Mouse (Mus musculus) right cerebral cortex, postnatal 36 days (tissue): Measurements from ENCODE around the gene Tmem52b.
"Not testable (repeated sequence)": the region's sequence is repeated elsewhere in the genome, so short reads cannot be mapped to it uniquely, and the experiment has no call there.

ENCODE experiments used
- DNase-seq, 2 experiments: peaks; one replicate each; pipeline ENCODE4 v3.0.0; 2022; ENCODE audit warnings: low spot score in 2 of 2, mixed read lengths in 1 of 2

Tmem52b gene

GRCm38 (mm10) chr6:129512367-129512766 lies at the start of gene Tmem52b:
TSS of gene Tmem52b (plus strand) at chr6:129512555.
- no peak for DNase-seq

GRCm38 (mm10) chr6:129471386-129471785 lies 41.0 kb upstream of the Tmem52b start:
- DNase-seq = no peak

- DNase-seq = no peak
These were observed 39.7 kb upstream of the Tmem52b start for GRCm38 (mm10) chr6:129472627-129473026.

- DNase-seq = no peak
These were observed 35.8 kb upstream of the Tmem52b start for GRCm38 (mm10) chr6:129476404-129477126.

DNA sequence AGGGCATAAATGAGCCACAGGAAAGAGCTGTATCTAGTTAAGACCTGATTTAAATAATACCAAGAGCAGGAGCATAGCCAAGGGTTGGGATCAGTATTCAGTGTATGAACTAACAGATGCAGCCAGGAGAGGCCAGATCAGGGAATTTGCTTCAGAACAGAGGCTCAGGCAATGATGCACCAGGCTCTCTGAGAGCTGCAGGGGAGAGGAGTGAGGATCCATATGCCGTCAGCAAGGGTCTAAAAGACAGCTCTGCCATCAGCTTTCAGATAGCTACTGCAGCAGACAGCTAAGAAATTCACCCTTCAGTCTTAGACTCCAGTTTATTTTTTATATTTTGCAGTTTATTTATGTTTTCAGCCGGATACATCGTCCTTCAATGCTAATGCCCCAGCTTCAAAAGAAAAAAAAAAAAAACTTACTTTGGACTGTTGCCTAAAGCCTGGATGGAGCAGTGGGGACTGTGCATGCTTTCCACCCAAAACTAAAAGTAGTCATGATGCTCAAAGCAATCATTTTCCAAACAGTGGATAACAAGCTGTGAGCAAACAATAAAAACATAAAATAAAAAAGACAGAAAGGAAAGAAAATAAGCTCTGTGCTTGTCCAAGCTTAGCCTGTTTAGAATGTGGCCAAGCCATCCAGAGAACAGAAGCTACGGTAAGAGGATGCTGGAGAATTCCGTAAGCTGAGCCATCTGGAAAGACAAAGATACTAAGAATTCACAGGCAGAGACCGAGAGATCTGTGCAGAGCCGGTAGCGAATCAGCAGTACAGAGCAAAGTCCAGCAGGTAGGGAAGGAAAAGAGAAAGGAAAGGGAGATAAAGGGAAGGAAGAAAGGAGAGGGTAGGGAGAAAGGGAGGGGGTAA lies 32.0 kb upstream of the Tmem52b start:
- DNase-seq = no peak

GRCm38 (mm10) chr6:129494924-129495323 lies 17.4 kb upstream of the Tmem52b start:
- DNase-seq = no peak

DNA sequence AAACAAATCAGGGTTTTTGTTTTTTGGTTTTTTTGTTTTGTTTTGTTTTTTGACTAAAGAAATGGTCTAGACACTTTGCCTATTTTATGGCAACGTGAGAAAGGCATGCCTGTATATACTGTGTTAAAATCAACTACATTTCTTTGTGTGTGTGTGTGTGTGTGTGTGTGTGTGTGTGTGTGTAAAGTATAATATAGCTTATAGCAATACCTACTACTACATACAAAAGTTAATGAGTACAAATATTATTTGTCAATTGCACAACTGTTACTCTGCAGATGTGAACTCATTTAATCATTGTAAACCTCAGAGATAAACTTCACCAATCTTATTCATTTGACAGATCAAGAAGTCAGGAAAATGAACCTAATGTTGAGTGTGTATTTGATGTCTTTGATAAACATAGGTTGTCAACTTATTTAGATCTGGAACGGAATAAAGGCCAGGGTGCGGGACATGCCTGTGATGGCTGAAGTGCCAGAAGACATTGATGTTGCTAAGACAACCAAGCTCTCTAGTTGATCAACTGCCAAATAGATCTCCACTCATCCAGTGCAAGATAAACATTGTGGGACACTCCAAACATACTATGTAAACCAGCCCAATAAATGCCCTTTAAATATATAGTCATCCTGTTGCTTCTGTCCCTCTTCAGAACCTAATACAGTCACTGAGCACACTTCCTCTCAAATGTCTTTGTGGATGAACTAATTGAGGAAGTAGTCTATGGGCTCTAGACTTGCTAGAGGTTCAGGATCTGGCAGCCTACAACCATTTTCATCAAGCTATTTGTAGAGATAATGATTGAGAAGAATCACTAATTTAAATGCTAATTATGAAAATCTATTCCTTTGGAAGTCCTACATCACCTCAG lies 14.8 kb upstream of the Tmem52b start:
- no peak for DNase-seq

- DNase-seq = not testable (repeated sequence)
These were observed 12.8 kb upstream of the Tmem52b start for GRCm38 (mm10) chr6:129499516-129499915.

DNA sequence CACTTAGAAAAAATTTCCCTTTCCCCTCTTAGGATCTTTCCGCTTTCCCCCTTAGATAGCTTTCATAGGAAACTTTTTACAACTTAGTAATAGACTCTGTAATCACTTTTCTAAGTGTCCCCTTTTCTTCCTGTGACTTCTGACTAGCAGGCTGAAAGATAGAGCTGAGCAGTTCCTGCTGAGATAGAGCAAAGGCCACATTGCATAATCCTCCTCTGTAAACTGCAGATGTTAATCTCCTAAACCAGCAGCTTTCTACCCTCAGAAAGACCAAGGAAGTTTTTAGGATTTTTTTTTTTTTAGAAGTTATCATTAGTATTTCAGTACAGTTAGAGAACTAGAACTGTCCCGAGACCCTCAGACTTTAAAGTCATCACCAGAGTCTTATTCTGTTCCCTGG lies 8.9 kb upstream of the Tmem52b start:
- no peak for DNase-seq

DNA sequence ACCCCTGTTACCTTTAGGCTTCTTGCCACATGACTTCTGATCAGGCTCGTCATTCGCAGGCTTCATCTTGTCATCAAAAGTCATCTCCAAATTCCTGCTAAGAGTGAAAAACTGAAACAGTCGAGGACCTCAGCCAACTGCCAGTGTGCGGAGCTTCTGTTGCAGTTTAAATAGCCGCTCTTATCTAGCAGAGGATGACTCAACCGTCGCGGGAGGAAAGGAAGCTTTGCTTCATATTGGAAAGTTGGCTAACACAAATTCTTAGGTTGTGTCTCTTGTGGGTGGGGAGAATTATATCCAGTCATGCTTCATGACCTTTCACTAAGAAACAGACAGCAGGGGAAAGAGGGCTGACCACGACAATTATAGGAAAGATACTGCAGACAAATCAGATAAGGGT lies 5.3 kb upstream of the Tmem52b start, which contains the start of gene Olr1:
Gene Olr1, minus strand, starts transcription at position 142 of the 400 bp plus-strand sequence.
- DNase-seq = peak in 1 of 2 experiments; percentile 4

- no peak for DNase-seq
These were observed 2.0 kb upstream of the Tmem52b start for GRCm38 (mm10) chr6:129510120-129510911.

GRCm38 (mm10) chr6:129512868-129513267 lies 513 bp downstream of the Tmem52b start:
- no peak for DNase-seq

DNA sequence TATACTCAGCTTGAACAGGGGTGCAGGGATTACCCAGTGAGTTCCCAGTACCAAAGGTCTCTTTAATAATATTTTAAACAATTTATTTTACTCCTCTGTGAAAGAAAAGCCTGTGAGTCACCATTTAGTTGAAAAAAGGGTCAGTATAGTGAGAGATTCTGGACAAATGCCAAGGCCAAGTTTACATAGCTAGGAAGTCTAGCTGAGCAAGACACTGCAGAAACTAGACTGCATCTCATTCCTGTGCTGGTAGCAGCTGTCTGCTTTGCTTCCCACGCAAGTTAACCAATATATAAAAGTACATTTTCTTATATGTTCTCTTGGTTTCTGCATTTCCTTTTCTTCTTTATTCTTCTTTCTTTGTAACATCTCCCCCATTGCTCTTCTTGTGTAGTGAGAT lies 1.1 kb downstream of the Tmem52b start:
- DNase-seq = no peak

- DNase-seq = no peak
These were observed 2.0 kb downstream of the Tmem52b start for GRCm38 (mm10) chr6:129514376-129514775.

- no peak for DNase-seq
These were observed 2.7 kb downstream of the Tmem52b start for GRCm38 (mm10) chr6:129515068-129515467.

- no peak for DNase-seq
These were observed 4.0 kb downstream of the Tmem52b start for GRCm38 (mm10) chr6:129516388-129516787.

DNA sequence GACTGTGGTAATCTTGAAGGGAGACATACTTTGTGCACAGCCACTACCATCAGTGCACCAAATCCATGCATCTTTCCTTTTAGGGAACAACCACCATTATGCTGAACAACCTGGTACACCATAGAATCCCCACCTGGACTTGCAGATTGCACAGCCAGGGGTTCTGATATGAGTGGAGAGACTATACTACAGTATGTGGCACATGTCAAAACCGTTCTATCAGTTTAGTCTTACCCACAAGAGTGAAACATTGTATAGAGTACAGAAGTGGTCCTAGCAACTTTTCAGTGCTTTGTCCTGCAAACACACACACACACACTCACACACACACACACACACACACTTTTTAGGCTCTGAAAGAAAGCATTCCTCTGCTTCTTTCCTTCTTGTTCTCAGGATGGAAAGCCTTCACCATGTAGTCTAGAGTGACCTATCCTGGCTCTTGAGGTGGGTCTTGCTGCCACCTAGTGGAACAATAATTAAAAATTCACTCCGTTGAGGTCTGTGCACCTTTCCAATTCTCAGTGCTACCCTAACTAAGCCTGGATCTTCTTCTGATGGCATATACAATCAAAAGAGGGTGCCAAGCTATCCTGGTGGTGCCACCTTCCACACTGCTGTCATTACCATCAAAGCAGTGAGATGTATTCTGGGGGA lies 5.5 kb downstream of the Tmem52b start:
- DNase-seq = no peak

DNA sequence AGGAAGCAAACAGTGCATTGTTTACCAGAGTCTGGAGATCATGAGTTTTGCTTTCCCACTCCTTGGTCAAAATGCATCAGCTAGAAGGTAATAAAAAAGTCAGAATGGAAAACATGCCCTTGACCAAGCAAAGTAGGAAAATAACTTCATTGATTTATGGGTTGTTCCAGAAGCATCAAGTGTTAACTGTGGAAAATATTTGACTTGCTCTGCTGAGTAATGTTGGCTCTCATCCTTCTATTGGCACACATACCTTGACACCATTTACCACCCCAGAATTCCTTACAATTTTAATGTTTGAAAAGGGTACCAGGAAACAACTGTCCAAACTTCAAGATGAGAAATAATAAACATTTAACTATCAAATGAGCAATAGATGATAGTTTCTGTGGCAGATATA lies 13.7 kb downstream of the Tmem52b start:
- no peak for DNase-seq

- no peak for DNase-seq
These were observed 15.1 kb downstream of the Tmem52b start for GRCm38 (mm10) chr6:129527416-129527815.

GRCm38 (mm10) chr6:129529605-129530004 lies 17.2 kb downstream of the Tmem52b start:
- no peak for DNase-seq
